Mouse (Mus musculus) neural tube, embryonic 10.5 days (tissue): ENCODE measurements at regions not wholly inside any gene's neighbourhood (a gene's known extent, or its start where the extent isn't known, plus 50 kb on each side); places are given as distances from the start of the nearest gene placed in this dataset.

Experiments
- DNase-seq: peaks from one replicate; pipeline ENCODE4 v3.0.0-alpha.2; 2017; ENCODE audit warnings: low spot score; ENCODE audit errors: extremely low spot score

DNA sequence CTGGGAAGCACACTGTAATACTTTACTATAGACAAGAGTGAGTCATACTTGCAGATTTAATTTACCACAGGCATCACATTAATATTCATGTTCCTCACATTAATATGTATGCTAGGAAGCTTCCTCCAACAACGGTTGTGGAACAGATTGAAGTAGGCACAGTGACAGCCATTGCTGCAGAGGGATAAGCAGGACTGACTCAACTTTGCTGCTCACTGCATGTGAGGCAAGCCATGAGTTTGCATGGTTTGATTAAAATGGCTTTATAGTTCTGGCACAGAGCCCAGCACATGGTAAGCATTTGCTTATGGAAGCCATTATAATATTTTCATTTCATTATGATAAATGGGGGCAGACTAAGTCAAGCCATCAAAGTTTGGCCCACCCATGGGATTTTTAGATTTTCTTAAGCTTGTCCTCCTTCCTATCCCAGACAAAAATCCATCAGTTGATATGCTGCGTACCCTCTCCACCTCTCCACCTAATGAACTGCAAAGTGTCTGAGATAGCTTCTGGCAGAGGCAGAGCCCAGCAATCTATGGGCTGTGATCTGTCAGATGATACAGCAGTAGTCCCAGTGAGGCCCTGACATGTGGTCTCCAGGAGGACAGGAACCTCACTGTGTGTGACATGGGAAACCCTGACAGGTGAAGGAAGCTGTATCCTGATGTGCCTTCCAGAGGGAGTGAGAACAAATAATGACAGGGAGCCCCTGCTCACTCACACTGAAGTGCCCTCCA, 109.6 kb upstream of the Arrdc4 start:
- no peak for DNase-seq

DNA sequence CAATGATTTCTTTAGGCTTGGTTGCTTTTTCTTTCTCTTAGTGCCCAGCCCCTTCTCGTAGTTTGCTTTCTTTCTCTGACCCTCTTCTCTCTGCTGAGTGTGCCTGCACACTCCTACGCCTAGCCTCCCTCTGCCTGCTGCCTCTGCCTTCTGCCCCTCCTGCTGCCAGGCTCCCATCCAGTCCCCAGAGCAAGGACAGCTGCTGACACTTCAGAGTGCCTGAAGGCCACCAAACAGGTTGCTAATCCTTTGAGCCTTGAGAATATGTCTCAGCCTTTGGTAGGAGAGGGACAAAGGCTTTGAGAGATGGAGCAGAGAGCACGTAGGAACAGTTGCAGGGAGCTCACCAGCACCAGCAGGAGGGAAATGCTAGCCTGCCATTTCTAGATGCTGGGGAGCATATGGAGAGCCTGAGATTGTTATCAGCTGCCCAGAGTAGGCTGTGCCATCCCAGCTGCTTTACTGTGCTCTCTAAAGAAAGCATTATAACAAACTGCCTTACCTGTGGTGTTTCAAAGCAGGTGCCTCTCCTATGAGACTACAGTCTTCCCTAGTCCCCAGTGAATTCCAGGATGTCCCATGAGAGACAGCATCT, 103.0 kb upstream of the Arrdc4 start:
- DNase-seq, result no peak

DNA sequence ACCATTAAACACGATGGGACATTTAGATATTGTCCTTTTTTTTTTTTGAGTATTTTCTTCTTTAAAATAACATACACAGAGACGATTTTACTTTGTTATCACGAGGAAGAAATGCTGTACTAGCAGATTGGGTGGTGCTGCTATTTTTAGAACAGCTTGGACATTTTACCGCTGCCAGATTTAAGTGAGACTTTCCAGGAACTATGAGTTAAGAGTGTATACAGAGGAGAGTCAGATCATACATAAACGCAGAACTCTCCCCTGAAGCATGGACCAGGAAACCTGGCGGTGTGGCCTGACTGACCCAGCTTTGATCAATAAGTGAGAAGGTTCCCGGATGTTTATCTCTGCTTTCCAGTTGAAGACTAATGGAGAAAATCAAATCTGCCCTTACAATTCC, 95.6 kb upstream of the Arrdc4 start:
- no peak for DNase-seq

DNA sequence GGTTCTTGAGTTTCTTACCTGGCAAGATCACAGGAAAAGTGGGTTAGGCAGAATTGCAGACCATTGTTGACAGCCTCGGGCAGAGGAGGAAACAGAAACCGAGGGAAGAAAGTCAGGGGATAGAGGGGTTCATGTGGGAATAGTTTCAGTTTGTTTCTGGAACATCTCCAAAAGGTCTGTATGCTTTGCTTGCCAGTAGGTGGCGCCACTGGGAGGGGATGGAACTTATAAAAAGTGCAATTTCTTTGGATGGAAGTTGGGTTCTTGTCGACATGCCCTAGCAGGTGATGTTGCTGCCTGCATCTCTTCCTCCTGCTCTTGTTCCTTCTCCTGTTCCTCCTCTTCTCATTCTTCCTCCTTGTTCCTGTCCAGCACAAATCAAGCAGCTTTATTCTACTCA, 94.3 kb upstream of the Arrdc4 start:
- peak; percentile 26 for DNase-seq

DNA sequence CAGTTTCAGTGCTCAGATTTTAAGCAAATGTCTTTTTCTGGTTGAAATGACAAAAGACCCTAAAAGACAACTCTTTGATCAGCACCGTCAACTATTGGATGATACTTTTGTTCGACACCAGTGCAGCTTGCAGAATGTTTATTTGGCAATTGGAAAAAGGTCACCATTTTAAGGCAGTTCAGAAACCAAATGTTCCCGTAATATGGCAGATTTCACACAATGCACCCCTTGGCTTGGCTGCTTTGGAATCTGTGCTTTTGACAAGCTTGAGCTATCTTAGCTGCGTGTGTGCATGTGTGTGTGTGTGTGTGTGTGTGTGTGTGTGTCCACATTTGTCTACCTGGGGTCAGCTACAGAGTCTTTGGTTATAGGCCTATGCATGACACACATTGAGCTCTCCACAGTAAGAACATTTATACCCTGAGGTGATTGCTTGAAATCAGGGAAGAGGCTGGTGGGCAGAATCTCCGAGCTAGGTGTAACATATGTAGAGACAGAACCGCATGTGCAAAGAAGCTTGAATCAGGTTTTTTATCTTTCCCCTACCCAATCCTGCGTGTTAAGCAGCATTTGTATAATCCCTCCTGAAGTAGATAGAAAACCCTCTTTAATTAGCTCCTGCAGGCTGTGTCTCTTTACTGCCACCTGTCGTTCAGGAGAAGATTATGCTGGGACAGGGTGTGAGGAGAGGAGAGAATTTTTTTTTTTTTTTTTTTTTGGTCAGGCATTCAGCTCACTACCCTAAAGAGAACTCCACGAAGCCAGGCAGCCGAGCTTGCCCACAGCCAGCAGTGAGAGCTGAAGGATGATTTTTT, 85.1 kb upstream of the Arrdc4 start:
- DNase-seq, result no peak

DNA sequence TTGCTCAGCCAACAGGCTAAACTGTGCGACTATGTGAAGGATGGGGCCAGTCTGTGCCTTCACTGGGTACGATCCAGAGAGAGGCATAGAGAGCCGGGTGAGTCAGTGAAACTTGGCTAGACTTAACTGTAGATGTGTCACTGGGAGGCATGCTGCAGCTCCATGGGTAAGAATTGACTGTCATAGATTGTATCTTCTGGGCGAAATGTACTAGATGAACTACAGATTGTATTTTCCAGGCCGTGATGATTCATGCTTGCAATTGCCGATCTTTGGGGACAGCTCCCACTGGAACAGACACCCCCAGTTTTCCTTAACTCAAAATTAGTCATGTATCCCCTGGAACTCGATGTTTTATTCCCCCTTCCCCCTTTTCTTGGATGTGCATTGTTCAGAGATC, 84.5 kb upstream of the Arrdc4 start:
- no peak for DNase-seq

DNA sequence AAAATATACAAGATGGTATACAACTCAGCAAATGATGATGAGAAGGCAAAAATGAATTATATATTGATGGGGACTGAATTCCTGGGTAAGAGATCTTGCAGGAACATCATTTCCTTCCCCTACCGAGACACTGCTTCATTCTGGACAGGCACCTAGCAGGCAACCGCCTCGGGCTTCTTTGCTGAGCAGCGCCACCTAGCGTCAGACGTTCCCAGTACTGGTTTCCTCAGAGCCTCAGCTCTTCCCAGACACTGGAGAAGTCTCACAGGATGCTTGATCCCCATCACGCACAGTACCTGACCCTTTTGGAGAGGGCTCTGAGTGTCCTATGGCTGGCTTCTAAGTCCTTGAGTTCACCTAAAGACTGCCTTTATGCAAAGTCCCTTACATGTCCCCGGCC, 80.8 kb upstream of the Arrdc4 start:
- peak; percentile 83 for DNase-seq

DNA sequence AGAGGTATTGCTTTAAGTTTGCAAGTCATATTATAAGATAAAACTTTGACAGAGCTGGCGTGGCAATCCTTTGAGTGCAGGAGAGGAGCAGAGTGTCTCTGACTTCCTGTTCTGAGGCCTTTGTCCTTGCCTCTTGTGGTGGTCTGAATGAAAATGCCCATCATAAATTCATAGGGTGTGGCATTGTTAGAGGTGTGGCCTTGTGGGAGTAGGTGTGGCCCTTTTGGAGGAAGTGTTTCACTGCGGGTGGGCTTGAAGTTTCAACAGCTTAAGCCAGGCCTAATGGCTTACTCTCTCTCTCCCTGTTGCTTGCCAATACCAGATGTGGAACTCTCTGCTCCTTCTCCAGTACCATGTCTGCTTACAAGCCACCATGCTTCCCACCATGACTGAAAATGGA, 75.4 kb upstream of the Arrdc4 start:
- no peak for DNase-seq

DNA sequence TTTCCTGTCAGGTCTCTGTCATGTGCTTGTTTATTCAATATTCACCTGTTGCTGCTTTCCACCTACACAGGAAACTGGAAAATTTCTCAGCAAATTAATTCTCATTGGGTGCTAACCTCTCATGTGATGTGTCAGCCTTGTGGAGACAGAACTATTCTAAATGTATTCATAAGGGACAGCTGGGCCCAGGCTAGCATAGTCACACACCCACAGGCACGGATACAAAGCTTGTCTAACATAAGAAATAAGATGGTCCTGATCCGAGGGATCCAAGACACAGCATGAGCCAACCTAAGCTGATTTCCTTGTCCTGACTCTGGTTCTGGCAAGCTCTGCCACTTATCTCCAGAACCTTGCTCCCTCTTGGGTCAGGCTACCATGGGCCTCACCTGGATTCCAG, 74.6 kb upstream of the Arrdc4 start:
- DNase-seq, result no peak

DNA sequence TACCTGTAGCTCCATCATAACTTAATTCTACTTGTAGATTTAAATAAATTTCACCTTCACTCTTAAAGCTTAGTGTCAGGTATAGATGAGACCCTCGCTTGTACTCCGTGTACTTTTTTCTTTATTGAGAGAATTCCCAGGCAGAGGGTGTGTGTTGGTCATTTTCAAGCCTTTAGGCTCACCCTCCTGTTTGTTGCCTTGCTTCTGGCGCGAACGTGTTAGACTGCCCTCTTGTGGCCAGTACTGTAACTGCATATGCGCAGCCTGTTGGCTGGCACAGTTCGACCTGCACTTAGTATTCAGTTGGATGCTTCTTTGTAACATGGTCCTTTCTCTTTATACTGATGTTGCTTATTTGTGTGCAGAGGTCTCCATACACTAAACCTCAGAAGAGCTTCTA, 74.1 kb upstream of the Arrdc4 start:
- DNase-seq, result peak; percentile 84

DNA sequence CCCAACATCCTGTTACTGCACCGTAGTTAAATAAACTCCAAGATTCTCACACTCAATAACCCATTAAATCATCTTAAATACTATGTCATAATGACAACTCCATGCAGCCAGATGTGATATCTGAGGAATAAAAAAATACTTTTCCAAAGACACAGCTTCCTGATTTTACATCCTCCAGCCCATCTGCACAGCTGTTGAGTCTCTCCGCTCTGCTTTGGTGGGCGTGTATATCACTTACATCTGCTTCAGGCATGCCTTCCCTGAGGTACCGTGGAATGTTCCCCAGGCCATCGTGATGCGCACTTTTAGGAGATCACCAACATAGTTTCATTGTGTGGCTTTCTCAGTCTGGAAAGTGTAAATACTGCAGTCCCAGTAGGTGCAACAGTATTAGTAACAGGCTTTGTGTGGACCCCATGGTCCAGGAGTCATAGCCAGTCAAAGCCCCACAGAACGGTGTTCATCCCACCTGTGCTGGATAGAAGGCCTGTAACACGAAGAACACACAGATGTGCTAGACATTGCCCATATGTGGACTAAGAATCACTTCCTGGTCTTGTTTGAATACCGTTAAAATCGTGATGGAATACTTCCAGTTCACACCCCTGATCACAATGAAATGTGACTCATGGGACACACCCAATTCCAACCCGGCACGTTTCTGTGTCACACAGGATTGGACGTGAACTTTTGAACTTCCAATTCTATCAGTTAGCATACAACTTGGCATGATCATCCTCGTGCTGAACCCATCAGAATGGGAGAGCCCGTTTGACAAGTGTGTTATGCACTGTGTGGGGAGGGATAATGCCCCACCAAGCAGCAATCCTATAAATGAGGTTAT, 66.0 kb upstream of the Arrdc4 start:
- no peak for DNase-seq

DNA sequence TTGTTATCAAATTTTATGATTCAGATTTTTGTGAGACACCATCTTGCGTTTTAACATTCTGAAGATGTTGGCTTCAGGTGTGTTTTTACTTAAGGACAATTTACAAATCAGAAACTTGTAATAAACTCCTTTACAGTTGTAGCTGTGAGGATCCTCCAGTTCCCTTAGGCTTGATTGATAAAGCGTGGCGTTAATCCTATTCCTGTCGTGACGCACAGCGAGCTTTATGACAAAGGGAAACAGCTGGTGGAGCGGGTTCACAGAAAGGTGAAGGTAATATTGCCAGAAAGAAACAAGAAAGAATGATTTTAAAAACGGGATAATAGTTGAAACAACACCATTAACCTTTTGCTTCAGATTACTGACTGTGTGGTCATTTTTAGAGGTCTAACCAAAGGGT, 60.7 kb upstream of the Arrdc4 start:
- DNase-seq, result no peak
